Mouse (Mus musculus): Measurements from ENCODE around the gene Tmem40.
A peak's percentile ranks its signal among the peaks of the same experiment; 100 is the strongest.

The Tmem40 gene

GRCm38 (mm10) chr6:115768207-115768606, 6.0 kb upstream of the Tmem40 start:
- no peak for DNase-seq

- no peak for DNase-seq
Observed at GRCm38 (mm10) chr6:115767357-115767756, 5.1 kb upstream of the Tmem40 start.

GRCm38 (mm10) chr6:115764179-115764578, 2.0 kb upstream of the Tmem40 start:
- no peak for DNase-seq

GRCm38 (mm10) chr6:115760982-115761381, 1.2 kb downstream of the Tmem40 start:
- DNase-seq: no peak

- no peak for DNase-seq
Observed at GRCm38 (mm10) chr6:115760137-115760536, 2.1 kb downstream of the Tmem40 start.

GRCm38 (mm10) chr6:115759461-115759860, 2.7 kb downstream of the Tmem40 start:
- no peak for DNase-seq

GRCm38 (mm10) chr6:115758981-115759435, 3.2 kb downstream of the Tmem40 start:
- DNase-seq: no peak

- no peak for DNase-seq
Observed at GRCm38 (mm10) chr6:115755536-115755935, 6.7 kb downstream of the Tmem40 start.

- DNase-seq: no peak
Observed at GRCm38 (mm10) chr6:115746326-115746725, 15.9 kb downstream of the Tmem40 start.

GRCm38 (mm10) chr6:115743569-115743968, 18.6 kb downstream of the Tmem40 start:
- DNase-seq: no peak

GRCm38 (mm10) chr6:115739056-115739455, 23.2 kb downstream of the Tmem40 start:
- DNase-seq: no peak

GRCm38 (mm10) chr6:115734909-115735308, 27.3 kb downstream of the Tmem40 start:
- peak in 1 of 2 experiments; percentile 7 for DNase-seq

GRCm38 (mm10) chr6:115732341-115732928, 29.8 kb downstream of the Tmem40 start:
- no peak for DNase-seq

- no peak for DNase-seq
Observed at GRCm38 (mm10) chr6:115730560-115731342, 31.5 kb downstream of the Tmem40 start.

- DNase-seq: no peak
Observed at GRCm38 (mm10) chr6:115727570-115727969, 34.6 kb downstream of the Tmem40 start.

- DNase-seq: peak; percentile 35 to 57
Observed at GRCm38 (mm10) chr6:115727108-115727507, 35.1 kb downstream of the Tmem40 start.

GRCm38 (mm10) chr6:115722246-115722645, 40.0 kb downstream of the Tmem40 start:
- no peak for DNase-seq

GRCm38 (mm10) chr6:115717715-115718558, 44.3 kb downstream of the Tmem40 start:
- DNase-seq: no peak

GRCm38 (mm10) chr6:115717101-115717652, 45.0 kb downstream of the Tmem40 start:
- no peak for DNase-seq

- no peak for DNase-seq
Observed at GRCm38 (mm10) chr6:115711261-115711660, 50.9 kb downstream of the Tmem40 start.

GRCm38 (mm10) chr6:115702901-115703300, 59.3 kb downstream of the Tmem40 start:
- no peak for DNase-seq

- no peak for DNase-seq
Observed at GRCm38 (mm10) chr6:115701302-115701701, 60.9 kb downstream of the Tmem40 start.

GRCm38 (mm10) chr6:115700778-115701177, 61.4 kb downstream of the Tmem40 start:
- no peak for DNase-seq

All from cerebellum, adult 18-20 months (tissue).